Mouse (Mus musculus) heart, embryonic 16.5 days (tissue): ENCODE measurements around the gene Nrp2. TPM values are rescaled to one million over a fixed set of nuclear protein-coding genes. Genes with fewer than 3 reads are reported as not detected.

Experiments
- ATAC-seq: fragments of 200-750 bp; cut with Nextera tagmentation; replicated peaks from 2 replicates; pipeline ENCODE4 v1.8.0; 2017; ENCODE audit warnings: moderate number of reproducible peaks; ENCODE audit not compliant: insufficient read depth, low FRiP score; ENCODE audit errors: extremely low read depth
- H3K27ac ChIP-seq: fragments of 300-500 bp; sonication (generic); 2 replicates; pipeline ENCODE4 v1.5.1; 2014; ENCODE audit warnings: mild to moderate bottlenecking, low read length, control low read depth, moderate library complexity
- H3K27me3 ChIP-seq: fragments of 300-500 bp; sonication (generic); 2 replicates; pipeline ENCODE4 v1.6.1; 2014; ENCODE audit warnings: low read length, mixed read lengths; ENCODE audit not compliant: control insufficient read depth, insufficient read depth
- H3K36me3 ChIP-seq: fragments of 300-500 bp; sonication (generic); 2 replicates; pipeline ENCODE4 v1.6.1; 2014; ENCODE audit not compliant: control insufficient read depth, insufficient read depth
- H3K4me1 ChIP-seq: fragments of 300-500 bp; sonication (generic); 2 replicates; pipeline ENCODE4 v1.6.1; 2014; ENCODE audit warnings: low read length, mixed read lengths; ENCODE audit not compliant: control insufficient read depth, insufficient read depth
- H3K4me2 ChIP-seq: fragments of 300-500 bp; sonication (generic); 2 replicates; pipeline ENCODE4 v1.6.1; 2014; ENCODE audit warnings: low read depth, mild to moderate bottlenecking, control low read depth, low read length
- H3K4me3 ChIP-seq: fragments of 300-500 bp; sonication (generic); 2 replicates; pipeline ENCODE4 v1.5.1; 2014; ENCODE audit warnings: mild to moderate bottlenecking, control low read depth, low read length
- H3K9ac ChIP-seq: fragments of 300-500 bp; sonication (generic); 2 replicates; pipeline ENCODE4 v1.6.1; 2014; ENCODE audit warnings: low read length, control low read depth
- H3K9me3 ChIP-seq: fragments of 300-500 bp; sonication (generic); replicated peaks from 2 replicates; pipeline ENCODE4 v1.6.1; 2016; ENCODE audit warnings: low read length; ENCODE audit not compliant: control insufficient read depth
- WGBS: fragments of 180-500 bp; shearing (Covaris S2); extraction: QIAGEN DNeasy Blood & Tissue Kit; methylation state at CpG from one replicate; pipeline ENCODE4 v1.1.7; 2014; 5-methylcytosine and 5-hydroxymethylcytosine counted together
- polyA plus RNA-seq: library from polyadenylated mRNA; unstranded; fragments of >200 nt; fragmentation: Nextera tagmentation; extraction: Ambion mirVana; gene quantifications from 2 replicates; pipeline ENCODE4 v1.2.1, GENCODE M21; 2015

The Nrp2 gene
- polyA plus RNA-seq, 1 experiment from 2014 or later: 6.9 TPM

DNA sequence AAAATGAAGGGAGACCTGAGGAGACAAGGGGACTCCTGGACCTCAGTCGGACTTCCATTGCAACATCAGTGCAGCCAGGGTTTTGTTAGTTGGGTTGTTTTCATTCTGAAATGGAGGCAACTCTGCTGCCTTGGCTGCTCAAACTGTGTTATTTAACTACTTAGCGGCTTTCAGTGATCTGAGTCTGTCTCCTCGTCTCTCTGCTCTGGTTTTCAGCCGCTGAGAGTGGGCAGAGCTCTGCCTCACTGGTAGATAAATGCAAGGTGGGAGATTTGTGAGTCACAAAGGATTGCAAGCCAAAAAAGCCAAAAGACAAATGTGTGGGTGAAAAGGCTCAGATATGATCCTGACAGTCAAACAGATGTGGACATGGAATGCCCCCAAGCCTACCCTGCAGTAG, 105.3 kb downstream of the Nrp2 start:
- H3K9ac ChIP-seq: no peak overlapping the region
- 64% methylated on average over 4 of the region's 4 CpGs for WGBS
- no peak for ATAC-seq
- H3K4me2 ChIP-seq: no peak overlapping the region
- H3K27ac ChIP-seq: no peak overlapping the region
- H3K4me1 ChIP-seq: no peaks in the 10 kb centered on the region; the same call in 1 of the 2 replicates
- no peak overlapping the region for H3K4me3 ChIP-seq
- H3K36me3 ChIP-seq: no peaks in the 10 kb centered on the region
- no peaks in the 10 kb centered on the region for H3K9me3 ChIP-seq
- H3K27me3 ChIP-seq: no peaks in the 10 kb centered on the region

DNA sequence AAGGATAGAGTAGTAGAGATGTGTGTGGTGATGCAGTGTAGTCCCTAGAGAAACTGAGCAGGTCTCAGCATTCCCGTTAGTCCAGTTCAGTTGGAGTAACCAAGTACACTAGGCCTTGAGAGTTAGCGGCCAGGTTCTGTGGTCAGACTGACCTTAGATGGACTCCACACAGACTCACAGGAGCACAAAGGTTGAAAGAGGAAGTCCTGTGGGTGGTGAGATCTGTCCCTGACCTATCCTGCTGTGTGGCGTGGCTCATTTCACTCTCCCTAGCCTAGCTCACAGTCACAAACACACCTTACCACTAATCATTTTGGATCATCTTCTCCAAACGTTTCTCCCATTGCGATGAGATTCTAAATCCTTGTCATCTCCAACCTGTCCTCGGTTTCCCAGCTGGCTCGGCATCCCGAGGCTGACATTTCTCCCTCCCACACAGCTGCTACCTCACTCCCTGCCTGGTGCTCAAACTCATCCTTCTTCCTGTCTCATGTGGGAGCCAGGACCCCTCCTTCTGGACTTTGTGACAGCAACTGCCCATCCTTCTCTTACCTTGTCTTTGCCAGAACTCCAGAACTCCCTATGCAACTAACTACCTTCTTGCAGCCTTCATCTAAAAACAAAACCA, 106.6 kb downstream of the Nrp2 start:
- no peaks in the 10 kb centered on the region; the same call in 1 of the 2 replicates for H3K4me1 ChIP-seq
- H3K4me2 ChIP-seq: no peak overlapping the region
- H3K27ac ChIP-seq: no peak overlapping the region
- WGBS: 80% methylated on average over 8 of the region's 8 CpGs
- no peaks in the 10 kb centered on the region for H3K9me3 ChIP-seq
- H3K27me3 ChIP-seq: no peaks in the 10 kb centered on the region
- H3K9ac ChIP-seq: no peak overlapping the region
- no peak for ATAC-seq
- no peaks in the 10 kb centered on the region for H3K36me3 ChIP-seq
- no peak overlapping the region for H3K4me3 ChIP-seq

DNA sequence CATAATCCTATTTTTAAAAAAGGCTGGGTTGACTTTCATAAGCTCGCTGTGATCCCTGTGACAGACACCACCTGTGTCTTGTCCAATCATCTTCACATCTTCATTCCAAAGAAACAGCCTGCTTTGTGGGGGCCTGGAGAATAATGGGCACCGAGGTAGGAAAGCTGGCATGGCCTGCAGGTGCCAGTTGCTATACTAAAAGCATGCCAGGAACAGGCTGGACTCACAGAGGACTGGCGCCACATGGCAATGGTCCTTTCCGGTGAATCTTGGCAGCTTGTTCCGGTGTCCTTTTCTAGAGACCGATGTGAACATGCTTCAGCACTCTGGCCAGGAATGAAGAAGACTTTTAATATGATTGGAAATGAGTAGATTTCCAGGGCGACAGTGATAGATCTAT, 108.1 kb downstream of the Nrp2 start:
- ATAC-seq: no peak
- 84% methylated on average over 7 of the region's 7 CpGs for WGBS
- Histone ChIP-seq H3K4me3 (no peak overlapping the region), H3K4me1 (no peaks in the 10 kb centered on the region; the same call in 1 of the 2 replicates), H3K4me2 (no peak overlapping the region), H3K27ac (no peak overlapping the region), H3K9ac (no peak overlapping the region), H3K36me3 (no peaks in the 10 kb centered on the region), H3K27me3 (no peaks in the 10 kb centered on the region), H3K9me3 (no peaks in the 10 kb centered on the region)

DNA sequence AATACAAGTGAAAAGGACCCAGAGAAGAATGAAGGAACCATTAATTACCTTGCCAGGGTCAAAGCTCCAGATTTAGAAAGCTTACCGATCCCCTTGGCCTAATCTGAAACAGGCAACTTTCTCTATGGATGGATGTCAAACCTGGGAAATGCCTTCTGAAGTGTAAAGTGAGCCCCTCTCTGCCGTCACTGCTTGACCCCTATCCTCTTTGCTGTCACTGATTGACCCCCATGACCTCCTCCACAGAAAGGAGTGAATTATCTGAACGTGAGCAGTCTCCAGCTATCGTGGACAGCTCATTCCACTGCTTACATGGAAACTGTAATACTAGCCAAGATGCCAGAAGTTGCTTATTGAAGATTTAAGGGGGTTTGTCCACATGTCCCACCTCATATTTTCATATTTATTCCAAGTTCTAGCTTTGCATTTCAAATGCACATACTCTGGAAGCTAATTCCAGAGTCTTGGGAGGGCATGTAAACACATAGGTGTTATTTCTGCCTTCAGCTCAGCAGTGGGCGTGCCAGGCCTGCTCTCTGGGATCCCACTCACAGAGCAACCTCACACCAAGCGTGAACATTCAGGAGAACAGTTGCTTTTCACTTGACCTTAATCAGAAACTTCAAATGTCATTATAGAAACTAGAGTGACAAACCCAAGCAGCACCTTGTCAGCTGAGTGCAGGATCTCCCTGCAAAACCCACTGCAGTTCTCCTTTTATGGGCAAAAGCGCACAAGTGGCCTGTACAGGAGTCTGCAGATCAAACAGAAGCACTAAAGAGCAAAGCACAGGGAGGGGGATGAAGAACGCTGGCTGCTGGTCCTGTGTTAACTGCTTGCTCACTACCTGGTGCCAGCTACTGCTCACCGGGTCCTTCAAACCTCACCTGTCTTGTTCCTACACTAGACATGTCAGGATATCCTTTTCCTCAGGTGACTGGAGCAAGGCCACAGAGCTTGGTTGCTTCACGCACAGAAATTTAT, 109.9 kb downstream of the Nrp2 start:
- ATAC-seq: no peak; the same call in 1 of the 2 replicates
- H3K4me3 ChIP-seq: no peak overlapping the region

DNA sequence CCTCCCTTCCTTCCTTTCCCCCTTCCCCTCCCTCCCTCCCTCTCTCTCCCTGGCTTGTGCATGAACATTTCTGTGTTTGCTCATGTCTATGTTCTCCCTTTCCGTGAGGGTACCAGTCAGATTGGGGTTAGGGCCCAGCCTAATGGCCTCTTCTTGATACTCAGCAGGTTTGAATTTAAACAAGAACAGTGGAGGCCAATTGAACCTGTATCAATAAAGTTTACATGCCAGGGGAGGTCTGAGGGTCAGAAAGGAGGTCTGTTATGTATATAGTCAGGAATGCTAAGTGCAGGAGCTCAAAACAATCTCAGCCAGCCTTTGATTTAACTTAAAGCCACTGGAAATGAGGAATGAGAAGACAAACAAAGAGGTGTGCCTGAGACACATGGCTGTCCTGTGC, 110.9 kb downstream of the Nrp2 start:
- Histone ChIP-seq H3K4me1 (no peaks in the 10 kb centered on the region; the same call in 1 of the 2 replicates), H3K9me3 (no peaks in the 10 kb centered on the region), H3K4me3 (no peak overlapping the region), H3K27ac (no peak overlapping the region), H3K27me3 (no peaks in the 10 kb centered on the region), H3K9ac (no peak overlapping the region), H3K4me2 (no peak overlapping the region), H3K36me3 (no peaks in the 10 kb centered on the region)
- 84% methylated on average over 1 of the region's 1 CpGs for WGBS
- no peak for ATAC-seq

More for the DNA sequence above, 109.9 kb downstream of the Nrp2 start:
- no peaks in the 10 kb centered on the region for H3K9me3 ChIP-seq
- no peak overlapping the region for H3K27ac ChIP-seq
- no peak overlapping the region for H3K4me2 ChIP-seq
- H3K9ac ChIP-seq: no peak overlapping the region
- H3K36me3 ChIP-seq: no peaks in the 10 kb centered on the region
- H3K27me3 ChIP-seq: no peaks in the 10 kb centered on the region
- no peaks in the 10 kb centered on the region; the same call in 1 of the 2 replicates for H3K4me1 ChIP-seq
- 51% methylated on average over 10 of the region's 10 CpGs for WGBS

DNA sequence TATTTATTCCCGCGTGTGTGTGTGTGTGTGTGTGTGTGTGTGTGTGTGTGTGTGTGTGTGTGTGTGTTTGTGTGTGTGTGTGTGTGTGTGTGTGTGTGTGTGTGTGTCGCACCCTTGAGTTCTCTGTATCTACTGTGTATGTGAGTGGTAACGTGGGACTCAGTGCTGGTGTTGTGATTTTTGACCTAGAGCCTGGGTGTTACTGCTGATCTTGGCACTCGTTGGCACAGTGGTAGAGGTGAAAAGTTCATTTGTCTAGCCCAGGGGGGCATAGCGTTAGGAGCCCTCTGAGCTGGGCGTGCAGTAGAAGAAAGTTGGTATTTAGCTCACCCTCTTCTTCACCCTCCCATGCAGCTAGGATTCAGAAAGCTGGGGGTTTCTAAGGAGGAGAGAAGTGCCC, 114.5 kb downstream of the Nrp2 start:
- Histone ChIP-seq H3K4me1 (no peaks in the 10 kb centered on the region; the same call in 1 of the 2 replicates), H3K27me3 (no peaks in the 10 kb centered on the region), H3K27ac (no peak overlapping the region), H3K9me3 (no peaks in the 10 kb centered on the region), H3K9ac (no peak overlapping the region), H3K4me2 (no peak overlapping the region), H3K4me3 (no peak overlapping the region), H3K36me3 (no peaks in the 10 kb centered on the region)
- ATAC-seq: no peak
- 68% methylated on average over 7 of the region's 7 CpGs for WGBS

DNA sequence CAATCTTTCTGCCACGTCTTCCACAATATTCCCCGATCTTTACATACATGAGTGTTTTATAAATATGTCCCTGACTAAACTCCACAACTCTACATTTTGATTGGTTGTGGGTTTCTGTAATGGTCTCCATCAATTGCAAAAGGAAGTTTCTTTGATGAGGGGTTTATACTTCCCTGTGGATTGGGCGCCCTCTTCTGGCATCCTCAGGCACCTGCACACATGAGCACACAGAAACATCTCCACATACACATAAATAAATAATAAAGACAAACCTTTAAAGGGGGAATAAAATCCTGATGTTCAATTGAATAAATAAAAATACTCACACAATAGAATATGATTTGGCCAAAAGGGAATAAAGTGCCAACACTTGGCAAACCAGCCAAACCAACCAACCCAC, 117.1 kb downstream of the Nrp2 start:
- Histone ChIP-seq H3K9me3 (no peaks in the 10 kb centered on the region), H3K27me3 (no peaks in the 10 kb centered on the region), H3K36me3 (no peaks in the 10 kb centered on the region), H3K4me2 (no peak overlapping the region), H3K27ac (no peak overlapping the region), H3K9ac (no peak overlapping the region), H3K4me1 (no peaks in the 10 kb centered on the region), H3K4me3 (no peak overlapping the region)
- ATAC-seq: no peak
- 78% methylated on average over 3 of the region's 3 CpGs for WGBS

DNA sequence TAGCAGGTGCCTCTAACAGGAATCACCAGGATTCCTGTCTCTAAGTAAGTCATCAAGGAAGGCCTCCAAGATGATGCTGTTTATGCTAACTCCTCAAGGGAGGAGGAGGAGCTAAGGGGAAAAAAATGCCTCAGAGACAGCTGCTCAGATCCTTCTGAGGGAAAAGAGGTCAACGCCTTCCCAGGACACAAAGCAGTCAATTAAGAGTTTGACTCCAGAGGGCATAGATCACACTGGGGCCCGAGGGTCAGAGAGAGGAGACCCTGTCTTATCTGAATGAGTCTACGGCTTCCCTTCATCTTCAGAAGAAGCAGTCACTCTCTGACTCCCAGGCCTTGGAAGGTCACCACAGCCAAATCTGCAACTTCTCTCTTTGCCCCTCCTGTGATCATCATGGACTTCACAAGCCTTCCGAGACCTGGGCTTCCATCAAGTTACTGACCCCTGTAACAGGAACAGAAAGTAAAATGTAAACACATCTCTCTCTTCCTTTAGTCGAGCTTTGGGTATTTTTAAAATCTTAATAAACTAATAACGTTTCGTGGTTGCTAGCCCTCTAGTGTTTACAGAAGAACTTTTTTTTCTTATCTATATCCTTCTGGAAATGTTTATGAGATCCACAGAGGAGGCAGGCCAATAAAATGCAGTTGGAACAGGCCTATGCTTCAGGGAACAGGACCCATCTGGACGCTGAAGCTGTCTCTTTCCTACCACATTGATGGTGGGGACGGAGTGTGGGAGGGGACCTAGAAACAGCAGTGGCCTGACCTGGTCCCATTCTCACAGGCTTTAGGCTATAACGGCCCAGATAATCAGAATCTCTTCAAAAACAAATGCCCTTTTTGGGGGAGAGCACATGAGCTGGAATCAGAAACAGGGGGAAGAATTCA, 118.7 kb downstream of the Nrp2 start:
- WGBS: 47% methylated on average over 10 of the region's 10 CpGs

More for the DNA sequence above, 118.7 kb downstream of the Nrp2 start:
- no peak for ATAC-seq
- H3K4me1 ChIP-seq: no peaks in the 10 kb centered on the region
- H3K27ac ChIP-seq: peak overlapping the region; percentile 41; the same call in 1 of the 2 replicates
- H3K9me3 ChIP-seq: no peaks in the 10 kb centered on the region
- no peaks in the 10 kb centered on the region for H3K27me3 ChIP-seq
- H3K9ac ChIP-seq: no peak overlapping the region
- no peak overlapping the region for H3K4me3 ChIP-seq
- H3K4me2 ChIP-seq: no peak overlapping the region
- H3K36me3 ChIP-seq: no peaks in the 10 kb centered on the region
